Mouse (Mus musculus) skeletal muscle tissue, adult 2 months (tissue): ENCODE measurements around the gene Ssh2.

Experiments
- DNase-seq: peaks from one replicate; pipeline ENCODE4 v3.0.0-alpha.2; 2012; ENCODE audit warnings: low read depth, low spot score

The Ssh2 gene

DNA sequence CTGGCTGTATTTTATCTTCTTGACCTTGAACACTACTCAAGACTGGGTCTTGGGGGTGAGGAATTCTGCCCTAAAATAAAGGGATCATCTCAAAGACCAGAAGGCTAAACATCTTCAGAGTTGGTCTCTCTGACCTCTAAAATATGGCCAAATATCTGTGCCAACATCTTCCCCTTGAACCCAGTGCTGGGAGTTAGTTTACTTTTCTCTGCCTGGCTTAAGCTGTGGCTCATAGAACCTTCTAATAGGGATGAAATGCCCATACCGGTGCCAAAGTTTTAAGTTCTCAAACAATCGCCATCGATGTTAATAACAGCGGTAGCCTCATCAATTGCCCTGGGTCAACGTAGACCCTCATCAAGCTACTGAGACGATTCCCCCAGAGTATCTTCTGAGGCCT is 245.8 kb downstream of the Ssh2 start:
- DNase-seq, result no peak

DNA sequence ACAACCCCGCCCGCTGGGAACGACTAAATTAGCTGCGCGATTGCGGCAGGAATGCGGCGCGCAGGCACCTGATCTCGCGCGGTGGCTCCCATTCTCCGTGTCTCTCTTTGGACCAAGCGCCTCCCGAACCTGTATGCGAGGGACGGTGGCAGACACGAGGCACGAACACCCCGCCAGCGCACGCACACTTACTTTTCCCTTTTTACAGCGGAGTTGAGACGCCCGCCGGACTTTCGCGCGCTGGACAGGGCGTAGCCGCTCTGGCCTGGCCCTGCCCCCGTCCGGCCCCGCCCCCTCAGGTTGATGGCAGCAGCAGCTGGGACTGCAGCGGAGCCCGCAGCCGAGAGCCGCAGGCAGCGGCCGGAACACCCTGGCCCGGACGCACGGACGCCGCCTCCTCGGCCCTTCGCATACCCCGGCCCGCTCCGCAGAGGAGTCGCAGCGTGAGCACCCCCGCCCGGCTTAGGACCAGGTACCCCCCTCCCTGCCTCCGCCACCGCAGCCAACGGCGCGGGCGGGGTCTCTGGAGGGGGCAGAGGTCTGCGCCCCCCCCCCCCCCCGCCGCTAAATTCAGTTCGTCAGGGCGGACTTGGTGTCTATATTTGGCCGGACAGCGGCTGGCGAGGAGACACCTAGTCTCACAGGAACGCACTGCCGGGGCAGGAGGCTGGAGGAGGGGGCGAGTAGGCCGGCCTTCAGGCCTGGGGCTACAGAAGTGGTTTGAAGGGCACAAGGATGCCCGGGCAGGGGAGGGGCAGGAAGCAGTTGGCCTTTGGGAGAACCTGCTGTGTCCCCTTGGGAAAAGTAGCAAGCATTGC is 246.4 kb downstream of the Ssh2 start, which contains the start of gene Coro6:
Coro6 (plus strand) TSS at position 129 of the 818 bp plus-strand sequence.
- DNase-seq, result peak; percentile 72

DNA sequence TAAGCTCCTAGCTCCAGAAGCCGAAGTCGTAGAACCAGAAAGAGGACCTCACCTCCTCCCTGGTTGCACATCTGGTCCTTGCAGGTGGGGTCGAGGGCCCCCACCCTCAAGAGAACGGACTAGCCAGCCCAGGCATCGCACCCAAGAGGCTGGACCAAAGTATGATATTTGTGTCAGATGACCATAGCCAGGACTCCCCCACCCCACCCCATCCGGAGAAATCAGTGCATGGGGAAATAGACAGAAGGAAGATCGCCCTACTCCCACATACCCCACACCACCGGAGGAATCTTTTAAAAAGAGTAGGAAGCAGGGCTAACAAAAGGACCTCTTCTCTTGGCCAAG is 247.0 kb downstream of the Ssh2 start:
- DNase-seq, result no peak

DNA sequence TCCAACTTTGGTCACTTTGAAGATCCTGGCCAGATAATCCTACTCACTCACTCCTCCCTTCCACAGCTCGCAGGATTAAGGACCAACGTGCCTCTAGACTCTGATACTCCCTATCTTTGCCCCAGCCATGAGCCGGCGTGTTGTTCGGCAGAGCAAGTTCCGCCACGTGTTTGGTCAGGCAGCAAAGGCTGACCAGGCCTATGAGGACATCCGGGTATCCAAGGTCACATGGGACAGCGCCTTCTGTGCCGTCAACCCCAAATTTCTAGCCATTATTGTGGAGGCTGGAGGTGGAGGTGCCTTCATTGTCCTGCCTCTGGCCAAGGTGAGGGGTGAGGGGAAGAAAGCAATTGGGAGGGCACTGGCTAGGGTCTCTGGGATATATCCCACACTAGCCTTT is 247.7 kb downstream of the Ssh2 start:
- DNase-seq, result no peak

GRCm38 (mm10) chr11:77464684-77465083 is 248.6 kb downstream of the Ssh2 start:
- no peak for DNase-seq

DNA sequence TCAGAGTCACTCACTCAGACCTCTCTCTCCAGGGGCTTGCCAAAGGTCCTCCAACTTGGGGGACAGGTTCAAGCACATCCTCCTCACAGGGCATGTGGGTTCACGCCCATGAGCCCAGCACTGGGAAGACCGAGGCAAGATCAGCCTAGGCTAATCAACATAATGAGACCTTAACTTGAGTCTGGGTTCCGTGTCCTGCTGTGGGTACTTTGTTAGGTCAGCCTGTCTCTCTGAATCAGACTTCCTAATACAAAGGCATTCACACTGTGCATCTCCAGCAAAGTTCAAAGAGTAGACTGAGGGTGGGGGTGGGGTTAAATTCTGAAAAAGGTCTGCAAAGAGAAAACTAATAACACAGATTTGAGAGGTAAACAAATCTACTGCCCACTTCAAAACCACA is 249.0 kb downstream of the Ssh2 start:
- no peak for DNase-seq

DNA sequence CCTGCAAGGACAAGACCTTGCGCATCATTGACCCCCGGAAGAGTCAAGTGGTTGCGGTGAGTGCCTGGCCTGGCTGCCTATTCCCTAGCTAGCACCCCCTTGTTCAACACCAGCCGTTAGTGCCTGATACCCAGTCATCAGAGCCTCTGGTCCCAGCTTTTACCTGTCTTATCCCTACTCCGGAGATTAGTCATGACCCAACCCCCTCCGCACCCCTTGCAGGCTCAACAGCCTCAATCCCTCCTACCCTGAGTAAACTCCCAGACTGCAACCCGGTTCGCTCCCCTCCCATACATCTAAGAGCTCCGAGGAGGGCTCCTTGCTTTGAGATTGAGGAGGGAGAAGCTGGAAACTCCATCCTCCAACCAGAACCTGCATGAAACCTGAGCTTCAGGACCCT is 250.5 kb downstream of the Ssh2 start:
- DNase-seq, result no peak

DNA sequence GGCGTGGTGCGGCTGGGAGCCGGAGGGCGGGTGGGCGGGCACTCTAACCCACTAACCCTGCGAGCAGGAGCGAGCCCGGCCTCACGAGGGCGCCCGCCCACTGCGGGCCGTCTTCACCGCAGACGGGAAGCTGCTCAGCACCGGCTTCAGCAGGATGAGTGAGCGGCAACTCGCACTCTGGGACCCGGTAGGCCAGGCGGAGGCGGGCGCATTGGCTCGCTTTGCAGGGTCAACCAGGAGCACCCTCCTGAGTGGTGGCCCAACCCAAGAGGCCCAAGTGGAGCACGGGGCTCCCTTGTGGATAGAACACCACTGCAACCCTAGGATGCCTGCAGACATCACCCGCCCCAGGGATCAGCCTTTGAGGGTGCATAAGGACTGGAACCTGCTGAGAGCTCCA is 251.1 kb downstream of the Ssh2 start:
- no peak for DNase-seq

DNA sequence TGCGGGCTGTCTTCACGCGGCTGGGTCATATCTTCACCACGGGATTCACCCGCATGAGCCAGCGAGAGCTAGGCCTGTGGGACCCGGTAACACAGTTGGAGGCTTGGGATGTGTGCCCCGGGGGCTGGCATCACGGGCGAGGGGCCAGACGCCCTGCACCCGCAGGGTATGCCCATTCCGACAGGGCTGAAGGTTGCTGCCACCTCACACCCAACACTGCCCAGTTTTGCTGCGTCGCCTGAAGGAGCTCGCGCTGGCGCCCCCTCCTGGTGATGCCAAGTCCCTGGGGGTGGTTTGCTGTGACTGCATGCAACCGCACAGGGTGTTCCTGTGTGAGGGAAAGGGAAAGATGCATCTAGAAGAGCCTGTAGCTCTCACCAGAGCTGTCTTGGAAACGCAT is 251.7 kb downstream of the Ssh2 start:
- peak; percentile 56 for DNase-seq

DNA sequence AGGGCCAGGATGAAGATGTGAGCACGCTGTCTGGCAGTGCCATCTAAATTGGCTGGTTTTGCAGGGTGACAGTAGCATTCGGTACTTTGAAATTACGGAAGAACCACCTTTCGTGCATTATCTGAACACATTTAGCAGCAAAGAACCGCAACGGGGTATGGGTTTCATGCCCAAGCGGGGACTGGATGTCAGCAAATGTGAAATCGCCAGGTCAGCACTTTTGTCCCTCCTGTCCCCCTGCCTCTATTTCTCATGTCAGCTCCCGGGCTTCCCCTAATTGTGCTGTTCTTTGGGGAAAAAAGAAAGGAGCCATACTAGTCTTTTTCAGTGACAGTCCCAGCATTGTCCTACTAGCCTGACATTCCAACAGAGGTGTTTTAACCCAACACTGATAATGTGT is 252.3 kb downstream of the Ssh2 start:
- DNase-seq, result no peak

DNA sequence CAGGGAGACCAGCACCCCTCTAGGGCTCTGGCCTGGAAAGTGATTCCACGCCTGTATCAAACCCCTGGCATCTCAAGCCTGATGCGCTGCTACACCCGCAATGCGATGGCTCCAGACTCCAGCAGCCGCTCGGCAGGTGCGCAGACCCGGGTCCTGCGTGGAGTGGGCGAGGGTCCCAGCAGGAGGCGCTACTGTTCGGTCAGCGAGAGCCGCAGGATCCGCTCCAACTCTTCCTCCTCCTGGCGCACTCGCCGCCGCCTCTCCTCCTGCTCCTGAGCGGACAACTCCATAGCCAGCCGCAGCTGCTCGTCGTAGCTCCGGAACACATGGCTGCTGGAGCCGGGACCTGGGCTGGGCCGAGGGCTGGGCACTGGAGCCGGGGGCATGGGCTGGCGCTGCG is 255.3 kb downstream of the Ssh2 start:
- DNase-seq, result no peak

DNA sequence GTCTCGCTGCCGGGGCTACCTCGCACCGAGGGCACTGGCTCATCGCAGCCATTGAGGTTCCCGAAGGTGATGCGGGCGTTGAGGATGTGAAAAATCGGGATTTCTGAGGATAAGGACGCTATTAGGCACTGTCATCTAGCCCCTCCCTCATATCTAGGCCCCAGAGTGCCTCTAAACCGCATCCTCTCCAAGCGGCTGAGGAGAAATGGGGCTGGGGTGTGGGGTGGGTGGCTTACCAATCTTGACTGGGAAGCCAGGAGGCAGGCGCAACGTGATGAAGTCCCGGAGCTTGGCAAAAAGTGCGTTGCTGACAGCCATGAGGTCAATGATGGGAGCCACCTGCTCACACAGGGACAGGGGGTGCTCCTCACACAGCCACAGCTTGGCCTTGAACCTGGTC is 256.7 kb downstream of the Ssh2 start:
- no peak for DNase-seq

GRCm38 (mm10) chr11:77476216-77476615 is 260.1 kb downstream of the Ssh2 start:
- DNase-seq, result no peak

DNA sequence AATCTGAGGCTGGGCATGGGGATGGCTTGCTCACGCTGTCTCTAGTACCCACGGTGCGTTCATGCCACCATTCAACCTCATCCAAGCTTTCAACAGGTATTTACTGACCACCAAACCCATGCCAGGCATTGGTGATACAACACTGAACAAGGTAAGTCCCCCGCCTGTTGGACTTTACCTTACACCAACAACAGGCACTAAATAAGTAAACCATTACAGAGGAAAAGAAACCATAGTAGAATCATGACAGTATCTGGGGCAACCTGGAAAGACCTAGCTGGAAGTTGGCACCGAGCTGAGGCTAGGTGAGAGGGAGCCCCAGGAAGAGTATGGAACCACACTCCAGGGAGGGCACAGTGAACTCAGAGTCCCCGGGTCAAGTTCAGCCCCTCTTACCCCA is 260.8 kb downstream of the Ssh2 start:
- DNase-seq, result no peak

DNA sequence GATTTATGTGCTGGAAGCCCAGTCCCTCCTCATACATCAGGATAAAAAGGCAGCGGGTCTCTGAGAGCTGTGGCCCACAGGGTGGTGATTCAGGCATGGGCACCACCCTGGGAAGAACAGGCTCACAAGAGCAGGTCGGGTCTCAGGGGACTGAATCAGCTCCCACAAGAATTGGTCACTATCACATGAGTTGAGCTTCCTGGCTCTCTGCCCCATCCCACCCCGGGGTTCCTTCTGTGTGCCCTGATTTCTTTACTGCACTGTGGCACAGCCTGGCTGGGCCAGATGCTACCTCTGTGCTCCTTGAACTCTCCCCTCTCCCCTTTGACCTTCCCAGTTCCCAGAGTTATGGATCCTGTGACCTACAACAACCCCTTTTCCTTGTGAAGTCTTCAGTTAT is 267.0 kb downstream of the Ssh2 start:
- DNase-seq, result no peak

- no peak for DNase-seq
These were observed 267.6 kb downstream of the Ssh2 start for GRCm38 (mm10) chr11:77483510-77484255.

DNA sequence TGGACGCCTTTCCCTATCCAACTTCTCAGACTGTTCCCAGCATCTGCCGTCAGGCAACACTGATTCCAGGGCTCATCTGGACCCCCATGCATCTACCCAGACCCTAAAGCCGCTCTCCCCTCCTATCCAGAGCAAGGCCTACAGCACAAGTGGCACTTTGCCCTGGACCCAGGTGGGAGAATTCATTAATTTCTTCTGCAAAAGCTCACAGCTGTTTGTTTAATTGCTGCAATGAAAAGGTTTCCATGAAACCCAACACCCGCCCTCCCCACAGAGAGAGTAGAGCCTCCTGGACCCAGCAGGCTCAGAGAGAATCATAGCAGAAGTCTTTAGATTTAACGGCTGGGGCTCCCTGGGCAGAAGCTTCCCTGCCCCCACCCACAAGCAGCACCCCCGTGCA is 269.1 kb downstream of the Ssh2 start:
- no peak for DNase-seq

GRCm38 (mm10) chr11:77486798-77487197 is 270.7 kb downstream of the Ssh2 start:
- no peak for DNase-seq

DNA sequence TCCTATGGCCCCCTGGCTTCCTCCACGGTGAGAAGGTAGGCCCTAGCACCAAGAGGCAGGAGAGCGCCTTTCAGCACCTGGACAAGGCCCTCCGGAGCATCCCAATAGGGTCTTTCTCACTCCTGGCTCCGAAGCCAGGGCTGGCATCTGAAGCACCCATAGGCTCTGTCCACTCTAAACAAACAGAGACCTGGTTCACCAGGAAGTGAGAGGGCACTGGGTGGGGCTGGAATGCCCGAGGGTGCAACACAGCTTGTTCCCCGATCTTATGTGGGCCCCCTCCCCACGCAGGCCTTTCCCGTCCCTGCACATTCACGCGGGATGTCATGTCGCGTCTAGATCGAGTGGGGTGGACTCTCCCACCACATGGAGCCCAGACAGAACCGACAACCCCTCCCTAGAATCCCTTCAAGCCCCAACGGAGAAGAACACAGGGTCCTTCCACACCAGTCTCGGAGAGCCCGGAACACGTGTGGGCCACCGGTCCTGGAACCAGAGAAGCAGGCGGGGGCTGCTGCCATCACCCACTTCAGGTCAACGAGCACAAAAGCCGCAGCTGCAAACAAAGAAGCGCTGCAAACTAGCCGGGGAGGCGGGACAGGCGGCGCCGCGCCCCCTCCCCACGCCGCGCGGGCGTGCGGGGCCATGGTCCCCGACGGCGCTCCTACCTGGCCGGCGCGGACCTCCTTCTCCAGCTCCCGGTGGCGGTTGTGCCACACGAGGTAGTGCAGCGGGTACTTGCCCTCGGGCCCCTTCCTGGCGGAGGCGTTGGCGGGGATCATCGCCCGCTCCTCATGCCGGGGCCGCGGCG is 272.9 kb downstream of the Ssh2 start:
- no peak for DNase-seq

DNA sequence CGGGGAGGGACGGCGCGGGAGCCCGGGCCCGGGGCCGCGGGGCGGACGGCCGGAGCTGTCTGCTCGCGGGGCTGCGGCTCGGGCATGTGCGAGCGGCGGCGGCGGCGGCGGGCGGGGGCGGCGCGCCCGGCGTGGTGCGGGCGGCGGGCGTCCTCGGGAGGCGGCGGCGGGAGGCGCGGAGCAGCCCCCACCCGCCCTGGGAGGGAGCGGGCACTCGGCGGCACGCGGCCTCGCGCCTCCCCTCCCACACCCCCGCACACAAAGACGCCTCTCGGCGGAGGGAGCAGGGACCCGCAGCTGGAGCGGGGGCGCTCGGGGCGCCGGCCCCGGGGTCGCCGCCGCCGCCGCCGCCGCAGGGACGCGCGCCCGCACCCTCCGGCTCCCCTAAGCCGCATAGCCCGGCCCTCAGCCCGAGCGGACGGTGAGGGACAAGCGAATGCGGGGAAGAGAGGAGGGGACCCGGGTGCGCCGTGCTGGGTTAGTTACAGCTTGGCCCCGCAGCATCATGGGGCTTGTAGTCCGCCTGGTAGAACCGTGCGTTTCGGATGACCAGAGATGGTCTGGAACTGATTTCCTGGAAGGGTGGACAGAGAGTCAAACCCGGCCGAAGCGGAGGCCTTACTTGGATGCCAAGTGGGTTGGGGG is 273.6 kb downstream of the Ssh2 start, which contains the start of gene Ankrd13b:
Ankrd13b (minus strand) TSS at position 88 of the 645 bp plus-strand sequence.
- no peak for DNase-seq

GRCm38 (mm10) chr11:77490451-77490850 is 274.4 kb downstream of the Ssh2 start:
- no peak for DNase-seq

GRCm38 (mm10) chr11:77491123-77491501 is 275.0 kb downstream of the Ssh2 start:
- peak; percentile 75 for DNase-seq
